Mouse (Mus musculus): ENCODE measurements around the gene Mcrip1.

Gene Mcrip1

GRCm38 (mm10) chr11:120549168-120549945 is at the start of gene Mcrip1:
TSS of gene Mcrip1 (minus strand) at chr11:120549727.
- peak; percentile 18; the same call in 1 of the 2 replicates for TF ChIP-seq GATA4 (IDR thresholded peaks at IDR 0.05; ENCODE audit: insufficient replicate concordance, low read length)

DNA sequence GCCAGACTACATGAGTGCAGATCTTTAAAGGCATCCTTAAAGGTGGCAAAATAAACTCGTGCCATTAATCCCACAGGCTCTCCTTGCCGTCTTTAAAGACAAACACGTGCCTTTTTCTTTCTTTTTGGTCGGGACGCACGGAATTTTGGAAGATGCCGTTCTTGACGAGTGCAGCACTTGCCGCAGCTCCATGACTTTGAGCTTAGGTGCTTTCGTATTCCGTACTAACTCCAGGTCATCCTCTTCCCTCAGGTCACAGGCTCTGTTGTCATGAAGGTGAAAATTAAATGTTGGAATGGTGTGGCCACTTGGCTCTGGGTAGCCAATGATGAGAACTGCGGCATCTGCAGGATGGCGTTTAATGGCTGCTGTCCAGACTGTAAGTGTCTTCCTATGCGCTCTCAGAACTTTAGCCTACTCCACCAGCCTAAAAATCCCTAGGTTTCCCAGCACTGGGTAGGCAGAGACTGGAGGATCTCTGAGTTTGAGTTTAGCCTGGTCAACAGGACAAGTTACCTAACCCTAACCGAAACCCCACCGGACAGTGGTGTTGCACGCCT is 49.5 kb upstream of the Mcrip1 start:
- TF ChIP-seq GATA4 (IDR thresholded peaks at IDR 0.05; ENCODE audit: insufficient replicate concordance, low read length): no peak

GRCm38 (mm10) chr11:120598283-120598989 is 48.9 kb upstream of the Mcrip1 start, which contains the start of the genes Alyref and Anapc11:
TSS of gene Alyref (minus strand) at chr11:120598365.
TSS of gene Anapc11 (plus strand) at chr11:120598421.
- TF ChIP-seq GATA4 (IDR thresholded peaks at IDR 0.05; ENCODE audit: insufficient replicate concordance, low read length): peak; percentile 40; the same call in 1 of the 2 replicates

DNA sequence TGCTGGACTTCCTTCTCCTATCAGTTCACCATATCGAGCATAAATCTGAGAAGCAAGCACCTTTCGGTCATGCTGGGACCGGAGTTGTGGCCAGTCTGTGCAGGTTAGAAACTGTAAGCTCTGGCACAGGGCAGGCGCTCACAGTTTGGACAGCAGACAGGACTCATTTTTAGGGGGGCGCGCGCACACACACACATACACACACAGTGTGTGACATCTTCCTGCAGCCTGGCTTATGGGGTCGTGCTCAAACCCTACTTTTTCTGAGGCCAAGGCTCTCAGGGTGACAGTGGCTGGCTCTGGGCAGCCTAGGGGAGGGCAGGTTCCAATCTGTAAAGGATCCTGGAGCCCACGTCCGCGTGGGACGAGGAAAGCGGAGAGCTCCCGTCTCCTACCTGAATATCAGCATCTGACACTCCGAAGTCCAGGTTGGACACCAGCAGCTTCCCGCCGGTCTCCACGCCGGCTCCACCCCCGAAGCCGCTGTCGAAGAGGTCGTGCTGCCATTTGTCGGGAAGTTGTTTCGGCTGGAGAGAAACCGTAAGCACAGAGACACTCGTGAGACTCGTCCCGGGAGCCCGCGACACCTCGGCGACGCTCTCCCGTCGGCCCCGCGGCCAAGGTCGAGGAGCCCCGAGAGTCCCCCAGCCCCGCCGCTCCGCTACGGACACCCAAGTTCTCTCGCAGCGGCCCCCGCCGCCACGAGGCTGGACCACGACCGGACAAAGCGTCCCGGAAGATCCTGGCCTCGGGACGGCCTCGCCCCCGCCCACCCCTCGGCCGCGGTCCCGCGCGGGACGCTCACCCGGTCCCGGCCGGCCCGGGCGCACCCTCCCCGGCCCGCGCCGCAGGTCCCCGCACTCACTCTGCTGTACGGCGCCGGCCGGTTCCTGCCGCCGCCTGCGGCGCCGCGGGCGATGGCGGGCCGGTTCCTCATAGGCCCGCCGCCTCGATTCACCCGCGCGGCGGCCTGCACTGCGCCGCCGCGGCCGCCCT is 48.0 kb upstream of the Mcrip1 start:
- TF ChIP-seq GATA4 (IDR thresholded peaks at IDR 0.05; ENCODE audit: insufficient replicate concordance, low read length): no peak

DNA sequence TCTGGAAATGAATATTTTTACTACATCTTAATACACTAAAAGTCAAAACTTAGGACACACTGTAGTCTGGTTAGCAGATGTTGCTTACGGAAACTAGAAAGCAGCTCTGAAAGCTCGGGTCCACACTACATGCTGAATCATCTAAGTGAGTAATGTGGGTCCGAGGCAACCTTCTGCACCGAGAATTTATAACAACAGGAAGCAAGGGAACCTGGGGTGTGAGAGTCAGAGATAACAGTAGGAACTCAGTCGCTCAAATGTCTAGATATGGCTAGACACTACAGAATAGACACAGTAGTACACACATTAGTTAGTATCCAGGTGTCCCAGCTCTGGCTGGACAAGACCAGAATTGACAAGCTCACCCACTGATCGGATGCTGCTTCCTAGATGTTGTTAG is 39.0 kb upstream of the Mcrip1 start:
- TF ChIP-seq GATA4 (IDR thresholded peaks at IDR 0.05; ENCODE audit: insufficient replicate concordance, low read length): no peak

GRCm38 (mm10) chr11:120583937-120584336 is 34.4 kb upstream of the Mcrip1 start:
- TF ChIP-seq GATA4 (IDR thresholded peaks at IDR 0.05; ENCODE audit: insufficient replicate concordance, low read length): no peak

GRCm38 (mm10) chr11:120582268-120582981 is 32.9 kb upstream of the Mcrip1 start:
- TF ChIP-seq GATA4 (IDR thresholded peaks at IDR 0.05; ENCODE audit: insufficient replicate concordance, low read length): no peak

- TF ChIP-seq GATA4 (IDR thresholded peaks at IDR 0.05; ENCODE audit: insufficient replicate concordance, low read length): peak; percentile 6; the same call in 1 of the 2 replicates
Measured at GRCm38 (mm10) chr11:120581490-120582267, 32.2 kb upstream of the Mcrip1 start, which contains the start of gene Arhgdia. TSS of gene Arhgdia (minus strand) at chr11:120581624.

DNA sequence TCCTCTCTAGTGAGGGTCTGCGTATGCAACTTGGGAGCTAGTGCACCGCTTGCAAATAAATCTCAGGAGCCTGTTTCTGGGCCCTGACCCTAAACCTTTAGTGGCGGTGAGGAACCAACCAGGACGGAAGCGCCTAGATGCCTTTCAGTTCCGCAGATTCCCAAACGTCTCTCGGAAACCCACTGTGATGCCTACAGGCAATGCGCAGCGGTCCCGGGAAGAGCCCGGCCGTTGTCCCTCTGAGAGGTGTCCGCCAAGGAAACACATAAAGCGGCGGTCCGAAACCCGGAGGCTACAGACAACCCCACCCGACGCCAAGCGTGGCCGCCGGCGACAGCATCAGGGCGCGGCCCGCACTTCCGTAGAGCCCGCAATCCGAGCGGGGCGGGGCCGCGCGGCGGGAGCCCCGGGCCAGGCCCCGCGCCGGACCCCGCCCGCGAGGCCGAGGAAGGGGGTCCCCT is 31.4 kb upstream of the Mcrip1 start:
- TF ChIP-seq GATA4 (IDR thresholded peaks at IDR 0.05; ENCODE audit: insufficient replicate concordance, low read length): no peak

DNA sequence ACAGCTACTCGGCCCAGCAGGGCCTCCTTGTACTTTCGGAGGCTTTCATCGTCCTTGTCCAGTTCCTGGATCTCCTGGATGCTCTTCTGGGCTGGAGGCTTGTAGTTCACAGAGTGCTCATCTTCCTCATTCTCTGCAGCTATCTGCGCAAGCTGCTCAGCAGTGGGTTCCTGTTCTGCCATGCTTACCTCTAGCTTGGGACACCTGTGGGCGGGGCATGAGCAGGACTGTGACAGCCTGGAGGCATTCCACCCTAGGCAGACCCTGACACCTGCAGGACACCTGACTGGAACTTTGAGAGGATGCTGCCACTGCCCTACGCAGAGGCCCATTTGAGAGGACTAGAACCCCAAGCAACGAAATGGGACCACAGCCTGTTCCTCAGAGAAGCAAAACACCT is 30.7 kb upstream of the Mcrip1 start:
- no peak for TF ChIP-seq GATA4 (IDR thresholded peaks at IDR 0.05; ENCODE audit: insufficient replicate concordance, low read length)

GRCm38 (mm10) chr11:120579316-120580107 is 30.0 kb upstream of the Mcrip1 start:
- no peak for TF ChIP-seq GATA4 (IDR thresholded peaks at IDR 0.05; ENCODE audit: insufficient replicate concordance, low read length)

DNA sequence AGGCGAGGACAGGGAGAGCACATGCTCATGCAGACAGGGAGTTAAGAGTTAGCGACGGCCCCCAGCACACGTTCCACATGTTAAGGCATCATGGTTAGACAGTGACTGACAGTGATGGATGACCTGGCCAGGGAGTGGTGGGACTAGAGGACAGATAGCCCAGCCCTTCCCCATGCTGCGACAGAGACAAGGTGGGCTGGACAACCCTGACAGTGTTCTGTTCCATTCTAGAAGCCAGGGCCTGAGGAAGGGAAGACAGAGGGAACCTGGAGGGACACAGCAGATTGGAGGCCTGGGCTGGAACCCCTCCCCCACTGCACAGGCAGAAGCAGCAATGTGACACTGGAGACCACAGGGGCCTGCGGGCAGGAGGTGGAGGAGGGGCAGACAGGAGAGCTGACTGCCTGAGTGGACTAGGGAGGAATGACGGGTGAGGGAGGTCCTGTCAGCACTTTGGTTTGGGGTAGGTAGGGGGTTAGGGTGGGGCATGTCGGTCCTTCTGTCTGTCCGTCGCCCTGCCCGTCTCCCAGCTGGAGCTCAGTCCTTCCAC is 29.2 kb upstream of the Mcrip1 start:
- no peak for TF ChIP-seq GATA4 (IDR thresholded peaks at IDR 0.05; ENCODE audit: insufficient replicate concordance, low read length)

All from liver, adult (tissue).